Mouse (Mus musculus) liver, postnatal 0 days (tissue): Measurements from ENCODE around the gene Dydc1.

ENCODE experiments used
- CTCF ChIP-seq: sonication (generic); IDR thresholded peaks from 2 replicates; pipeline ENCODE4 v1.5.1; 2016; ENCODE audit warnings: antibody characterized with exemption, low read depth
- EP300 ChIP-seq: IDR thresholded peaks from 2 replicates; pipeline ENCODE4 v1.6.1; 2016; ENCODE audit warnings: antibody characterized with exemption, low read depth, mild to moderate bottlenecking

DNA sequence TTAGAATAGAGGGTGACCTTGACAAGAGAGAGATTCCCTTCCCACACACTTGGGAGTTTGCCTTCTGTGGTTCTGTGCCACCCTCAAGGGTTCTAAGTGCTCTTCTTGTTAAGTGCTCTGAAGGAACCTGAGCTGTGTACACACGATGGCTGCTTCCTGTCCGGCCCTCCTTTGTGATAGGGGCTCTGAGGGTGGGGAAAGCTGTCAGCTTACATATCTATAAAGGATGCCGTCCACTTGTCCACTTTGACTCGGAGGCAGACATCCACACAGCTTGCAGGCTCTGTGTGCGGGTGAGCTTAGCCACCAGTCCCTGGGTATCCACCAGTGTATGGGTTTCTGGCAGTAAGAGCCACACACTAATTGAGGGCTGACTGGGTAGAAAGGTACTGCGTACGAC, 58.8 kb downstream of the Dydc1 start, which contains the start of gene Sftpa1:
- TF ChIP-seq CTCF = no peak
- no peak for TF ChIP-seq EP300
